Mouse (Mus musculus) kidney, postnatal 4 days (tissue): ENCODE results near the gene Lrp8.

Experiments used
- DNase-seq, 2 experiments: peaks; one replicate each; pipeline ENCODE4 v3.0.0; 2021; ENCODE audit warnings: mixed read lengths in 2 of 2

The Lrp8 gene

DNA sequence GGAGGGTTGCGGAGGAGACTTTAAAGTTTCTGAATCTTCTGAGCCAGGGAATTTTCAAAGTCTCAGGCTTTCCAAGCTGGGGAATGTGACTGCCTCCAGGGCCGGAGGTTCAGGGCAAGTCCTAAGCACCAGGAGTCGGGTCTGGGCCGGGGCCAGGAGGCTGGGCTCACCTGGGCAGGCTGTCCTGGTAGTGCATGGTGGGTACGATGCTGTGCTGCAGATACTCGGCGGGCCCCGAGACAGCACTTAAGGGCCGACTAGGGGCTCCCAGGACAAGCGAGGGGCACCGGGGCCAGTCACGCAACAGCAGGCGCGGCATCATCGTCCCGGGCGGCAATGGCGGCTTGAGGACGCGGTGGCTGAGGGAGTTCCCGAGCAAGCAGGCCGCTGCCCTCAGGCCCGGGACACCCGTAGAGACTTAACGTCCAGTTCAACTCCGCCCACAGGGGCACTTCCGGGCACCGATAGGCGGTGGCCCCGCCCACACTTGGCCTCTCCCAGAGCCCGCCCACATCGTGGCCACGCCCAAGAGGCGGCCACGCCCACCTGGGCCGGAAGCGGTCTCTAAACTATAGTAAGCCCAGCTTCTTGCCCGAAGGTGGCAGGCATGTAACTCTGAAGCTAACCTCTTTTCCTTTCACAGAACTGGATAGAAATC is 121.2 kb downstream of the Lrp8 start, which contains the start of gene Cpt2:
Gene Cpt2, minus strand, starts transcription at position 466 of the 658 bp plus-strand sequence.
- DNase-seq: peak; percentile 97 to 98

DNA sequence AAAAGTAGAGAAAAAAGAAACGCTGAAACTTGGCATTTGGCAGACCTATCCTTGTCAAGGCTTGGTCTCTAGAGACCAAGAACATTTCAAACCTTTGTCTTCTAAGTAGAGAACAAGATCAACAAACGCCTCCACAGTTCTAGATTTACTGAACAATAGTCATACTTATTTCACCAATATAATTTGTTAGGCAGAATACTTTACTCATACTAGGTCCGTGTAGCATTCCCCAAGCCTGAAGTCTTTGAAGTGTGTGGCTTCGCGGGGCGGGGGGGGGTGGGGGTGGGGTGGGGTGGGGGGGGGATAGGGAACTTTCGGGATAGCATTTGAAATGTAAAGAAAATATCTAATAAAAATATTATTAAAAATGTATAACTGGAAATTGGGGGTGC is 121.7 kb downstream of the Lrp8 start:
- DNase-seq: no peak
